Mouse (Mus musculus) midbrain, postnatal 0 days (tissue): ENCODE results near the gene Tbx4. TPM values are rescaled to one million over a fixed set of nuclear protein-coding genes. Genes with fewer than 3 reads are reported as not detected.

ENCODE experiments used
- ATAC-seq: fragments of 200-750 bp; cut with Nextera tagmentation; 2 replicates; pipeline ENCODE4 v1.8.0; 2017; ENCODE audit warnings: moderate number of reproducible peaks, mild to moderate bottlenecking, moderate TSS enrichment, moderate library complexity; ENCODE audit not compliant: low FRiP score
- DNase-seq: peaks from one replicate; pipeline ENCODE4 v3.0.0-alpha.2; 2015; ENCODE audit warnings: low spot score
- H3K27ac ChIP-seq: fragments of 300-500 bp; sonication (generic); 2 replicates; pipeline ENCODE4 v1.5.1; 2014; ENCODE audit warnings: low read depth, mild to moderate bottlenecking, low read length, mixed read lengths
- H3K27me3 ChIP-seq: fragments of 300-500 bp; sonication (generic); 2 replicates; pipeline ENCODE4 v1.6.1; 2014; ENCODE audit warnings: low read length, control low read depth, mixed read lengths; ENCODE audit not compliant: insufficient read depth
- H3K36me3 ChIP-seq: fragments of 300-500 bp; sonication (generic); 2 replicates; pipeline ENCODE4 v1.6.1; 2014; ENCODE audit warnings: low read length, control low read depth, mixed read lengths; ENCODE audit not compliant: insufficient read depth
- H3K4me1 ChIP-seq: fragments of 300-500 bp; sonication (generic); 2 replicates; pipeline ENCODE4 v1.6.1; 2014; ENCODE audit warnings: mild to moderate bottlenecking, control low read depth, antibody characterized with exemption, low read length, mixed read lengths; ENCODE audit not compliant: insufficient read depth
- H3K4me2 ChIP-seq: fragments of 300-500 bp; sonication (generic); 2 replicates; pipeline ENCODE4 v1.6.1; 2014; ENCODE audit warnings: low read depth, mild to moderate bottlenecking, low read length, mixed read lengths; ENCODE audit not compliant: poor library complexity, severe bottlenecking
- H3K4me3 ChIP-seq: fragments of 300-500 bp; sonication (generic); 2 replicates; pipeline ENCODE4 v1.5.1; 2014; ENCODE audit warnings: low read depth, mild to moderate bottlenecking, low read length, moderate library complexity
- H3K9ac ChIP-seq: fragments of 300-500 bp; sonication (generic); replicated peaks from 2 replicates; pipeline ENCODE4 v1.6.1; 2014; ENCODE audit warnings: mild to moderate bottlenecking, low read length, moderate library complexity, mixed read lengths; ENCODE audit not compliant: poor library complexity, severe bottlenecking
- H3K9me3 ChIP-seq: fragments of 300-500 bp; sonication (generic); 2 replicates; pipeline ENCODE4 v1.6.1; 2016; ENCODE audit warnings: low read length, control low read depth
- CTCF ChIP-seq: IDR thresholded peaks from 2 replicates; pipeline ENCODE4 v1.5.1; 2016; ENCODE audit warnings: antibody characterized with exemption, mild to moderate bottlenecking
- WGBS: fragments of 180-500 bp; shearing (Covaris S2); extraction: QIAGEN DNeasy Blood & Tissue Kit; methylation state at CpG from one replicate; pipeline ENCODE4 v1.1.7; 2014; 5-methylcytosine and 5-hydroxymethylcytosine counted together
- polyA plus RNA-seq: library from polyadenylated mRNA; unstranded; fragments of >200 nt; fragmentation: Nextera tagmentation; extraction: Ambion mirVana; gene quantifications from 2 replicates; pipeline ENCODE4 v1.2.1, GENCODE M21; 2015
- total RNA-seq: library from RNA; depleted of rRNA; stranded (reverse); fragments of >200 nt; gene quantifications from 2 replicates; pipeline ENCODE4 v1.2.3, GENCODE M21; 2014

Tbx4 gene
- total and polyA plus RNA-seq, 2 experiments from 2014 or later = 0.20 to 0.27 TPM

- H3K4me3 ChIP-seq = no peak overlapping the region
- DNase-seq = no peak
- H3K4me2 ChIP-seq = no peak overlapping the region
- no peaks in the 10 kb centered on the region for H3K36me3 ChIP-seq
- H3K9ac ChIP-seq = no peak overlapping the region
- H3K4me1 ChIP-seq = 0 out of 2 replicates have a peak, but pooled peaks cover 2% of the 10 kb centered on the region
- H3K27me3 ChIP-seq = peaks cover 84% of the 10 kb centered on the region
- no peak for TF ChIP-seq CTCF
- no peak for ATAC-seq
- WGBS = 3% methylated on average over 13 of the region's 13 CpGs
- no peaks in the 10 kb centered on the region for H3K9me3 ChIP-seq
- no peak overlapping the region for H3K27ac ChIP-seq
Observed at GRCm38 (mm10) chr11:85893400-85894135, 7.3 kb downstream of the Tbx4 start.

DNA sequence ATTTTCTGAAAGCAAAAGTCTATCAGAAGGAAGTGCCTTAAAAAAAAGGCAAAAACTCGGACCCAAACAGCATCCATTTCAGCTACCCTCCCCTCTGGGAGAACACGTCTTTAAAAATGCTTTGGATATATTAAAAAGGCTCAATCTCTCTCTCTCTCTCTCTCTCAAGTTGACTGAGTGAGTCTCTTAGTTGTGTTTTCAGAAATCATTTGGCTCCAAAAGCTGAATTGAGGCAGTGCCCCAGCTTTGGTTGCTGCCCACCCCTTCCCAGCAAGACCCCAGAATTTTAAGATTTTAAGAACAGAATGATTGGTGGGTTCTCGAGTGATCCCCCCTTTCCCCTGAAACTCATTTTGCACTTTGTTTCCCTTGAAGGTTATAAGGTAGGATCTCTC lies 7.9 kb downstream of the Tbx4 start:
- Histone ChIP-seq H3K27ac (no peak overlapping the region), H3K4me3 (no peak overlapping the region), H3K4me1 (0 out of 2 replicates have a peak, but pooled peaks cover 2% of the 10 kb centered on the region), H3K9ac (no peak overlapping the region), H3K36me3 (no peaks in the 10 kb centered on the region), H3K4me2 (no peak overlapping the region), H3K27me3 (peaks cover 82% of the 10 kb centered on the region), H3K9me3 (no peaks in the 10 kb centered on the region)
- no peak for TF ChIP-seq CTCF
- DNase-seq = no peak
- WGBS = 11% methylated on average over 3 of the region's 3 CpGs
- no peak for ATAC-seq

GRCm38 (mm10) chr11:85894731-85895545 lies 8.7 kb downstream of the Tbx4 start:
- no peak overlapping the region for H3K27ac ChIP-seq
- WGBS = 3% methylated on average over 43 of the region's 43 CpGs
- no peaks in the 10 kb centered on the region for H3K9me3 ChIP-seq
- 0 out of 2 replicates have a peak, but pooled peaks cover 2% of the 10 kb centered on the region for H3K4me1 ChIP-seq
- H3K4me3 ChIP-seq = no peak overlapping the region
- no peak for ATAC-seq
- H3K9ac ChIP-seq = no peak overlapping the region
- no peak for DNase-seq
- H3K27me3 ChIP-seq = peaks cover 77% of the 10 kb centered on the region
- H3K4me2 ChIP-seq = peak overlapping the region; percentile 35
- H3K36me3 ChIP-seq = no peaks in the 10 kb centered on the region
- TF ChIP-seq CTCF = no peak

DNA sequence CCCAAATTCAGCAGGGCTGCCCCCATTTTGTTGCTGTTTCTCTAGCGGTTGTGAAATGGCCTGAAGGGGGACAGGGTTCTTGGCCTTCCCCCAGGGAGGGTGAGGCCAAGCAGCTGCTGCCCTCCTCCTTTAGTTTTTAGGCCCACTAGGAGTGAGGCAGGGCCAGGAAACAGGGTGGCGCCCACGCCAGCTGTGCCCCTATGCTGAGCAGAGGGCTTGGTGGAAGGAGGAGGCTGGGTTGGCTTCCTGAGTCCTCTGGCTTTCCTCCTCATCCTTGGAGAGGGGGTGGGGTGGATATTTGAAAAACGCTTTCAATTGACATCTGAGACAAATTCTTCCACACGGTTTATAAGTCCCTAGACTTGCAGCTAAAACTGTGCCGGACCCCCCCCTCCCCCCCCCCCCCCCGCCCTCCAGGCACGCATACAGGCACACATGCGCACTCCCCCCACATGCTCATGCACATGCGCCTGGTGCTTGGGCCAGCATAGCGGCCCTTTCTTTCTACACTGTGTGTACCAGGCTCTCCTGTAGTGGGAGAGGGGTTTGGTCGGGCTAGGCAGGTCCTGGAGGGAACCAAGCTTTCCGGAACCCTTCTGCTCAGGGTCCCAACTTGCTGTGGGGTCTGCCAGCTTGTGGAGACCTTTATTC lies 10.2 kb downstream of the Tbx4 start:
- no peaks in the 10 kb centered on the region for H3K9me3 ChIP-seq
- no peak overlapping the region for H3K9ac ChIP-seq
- no peak for ATAC-seq
- no peak overlapping the region for H3K4me3 ChIP-seq
- no peak overlapping the region for H3K27ac ChIP-seq
- 37% methylated on average over 12 of the region's 13 CpGs for WGBS
- no peaks in the 10 kb centered on the region for H3K4me1 ChIP-seq
- DNase-seq = no peak
- no peak overlapping the region for H3K4me2 ChIP-seq
- H3K36me3 ChIP-seq = no peaks in the 10 kb centered on the region
- peaks cover 77% of the 10 kb centered on the region for H3K27me3 ChIP-seq
- no peak for TF ChIP-seq CTCF

GRCm38 (mm10) chr11:85900291-85900690 lies 14.1 kb downstream of the Tbx4 start:
- H3K36me3 ChIP-seq = no peaks in the 10 kb centered on the region
- no peaks in the 10 kb centered on the region for H3K4me1 ChIP-seq
- no peak for TF ChIP-seq CTCF
- ATAC-seq (no peak), DNase-seq (no peak)
- H3K27ac ChIP-seq = no peak overlapping the region
- peaks cover 52% of the 10 kb centered on the region for H3K27me3 ChIP-seq
- no peaks in the 10 kb centered on the region; the same call in 1 of the 2 replicates for H3K9me3 ChIP-seq
- H3K9ac ChIP-seq = no peak overlapping the region
- H3K4me2 ChIP-seq = no peak overlapping the region
- no peak overlapping the region for H3K4me3 ChIP-seq

DNA sequence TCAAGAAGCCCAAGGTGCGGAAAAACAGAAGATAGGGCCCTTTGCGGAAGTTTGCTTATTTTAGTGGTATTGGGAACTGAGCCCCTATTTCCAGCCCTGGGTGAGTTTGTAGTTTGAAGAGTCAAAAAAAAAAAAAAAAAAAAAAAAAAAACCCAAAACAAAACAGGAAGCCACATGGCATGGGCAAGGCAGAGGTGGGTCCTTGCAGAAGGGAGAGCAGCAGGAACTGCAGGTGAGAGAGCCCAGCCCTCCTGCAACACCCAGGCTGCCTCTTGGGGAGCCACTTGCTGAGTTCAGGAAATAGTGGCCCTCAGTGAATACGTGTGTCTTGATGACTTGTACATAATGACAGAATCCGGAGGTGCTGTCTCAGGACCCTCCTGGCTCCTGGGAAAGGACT lies 23.3 kb downstream of the Tbx4 start:
- Histone ChIP-seq H3K36me3 (no peaks in the 10 kb centered on the region), H3K4me3 (no peak overlapping the region), H3K4me1 (no peaks in the 10 kb centered on the region), H3K27me3 (no peaks in the 10 kb centered on the region), H3K4me2 (no peak overlapping the region), H3K9ac (no peak overlapping the region), H3K9me3 (no peaks in the 10 kb centered on the region), H3K27ac (no peak overlapping the region)
- TF ChIP-seq CTCF = no peak
- ATAC-seq (no peak), DNase-seq (no peak)
- WGBS = 75% methylated on average over 4 of the region's 4 CpGs
